Mouse (Mus musculus) retina, postnatal 7 days (tissue): ENCODE measurements around the gene Hpcal1.
"Not testable (repeated sequence)": the region's sequence is repeated elsewhere in the genome, so short reads cannot be mapped to it uniquely, and the experiment has no call there.

Source experiments
- DNase-seq: peaks from one replicate; pipeline ENCODE4 v3.0.0-alpha.2; 2012; ENCODE audit warnings: low read depth, low spot score

Gene Hpcal1

GRCm38 (mm10) chr12:17779093-17779492 lies 88.4 kb downstream of the Hpcal1 start:
- no peak for DNase-seq

GRCm38 (mm10) chr12:17789486-17789885 lies 98.8 kb downstream of the Hpcal1 start:
- no peak for DNase-seq

- no peak for DNase-seq
These were observed 100.5 kb downstream of the Hpcal1 start for GRCm38 (mm10) chr12:17791111-17791510.

- no peak for DNase-seq
These were observed 102.1 kb downstream of the Hpcal1 start for GRCm38 (mm10) chr12:17792756-17793155.

DNA sequence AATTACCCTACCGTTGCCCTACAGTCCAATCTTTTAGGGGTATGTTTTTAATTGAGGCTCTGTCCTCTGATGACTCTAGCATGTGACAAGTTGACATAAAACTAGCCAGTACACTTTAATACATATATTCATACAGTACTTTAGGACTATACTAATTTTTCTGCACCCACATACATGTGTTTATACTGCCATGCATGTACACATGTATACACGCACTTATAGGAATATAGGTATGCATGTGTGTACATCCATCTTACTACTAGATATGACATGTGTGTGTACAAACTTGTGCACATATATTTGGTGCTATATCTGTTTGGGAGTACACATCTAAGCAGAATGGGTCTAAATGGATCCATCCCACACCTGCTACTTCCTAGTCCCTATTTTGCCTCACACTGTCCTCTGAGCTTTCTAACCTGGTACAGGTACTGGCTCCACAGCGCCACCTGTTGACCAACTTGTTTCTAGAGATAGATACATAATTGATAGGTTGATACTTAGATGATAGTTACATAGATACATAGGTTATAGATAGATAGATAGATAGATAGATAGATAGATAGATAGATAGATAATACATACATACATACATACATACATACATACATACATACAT lies 105.1 kb downstream of the Hpcal1 start:
- peak; percentile 48 for DNase-seq

GRCm38 (mm10) chr12:17798261-17798660 lies 107.6 kb downstream of the Hpcal1 start:
- not testable (repeated sequence) for DNase-seq

- DNase-seq, result peak; percentile 61
These were observed 117.9 kb downstream of the Hpcal1 start for GRCm38 (mm10) chr12:17808542-17808941.

- DNase-seq, result not testable (repeated sequence)
These were observed 144.6 kb downstream of the Hpcal1 start for GRCm38 (mm10) chr12:17835279-17835678.
